Mouse (Mus musculus) cerebellum, adult 2 months (tissue): ENCODE results near the gene Sept8. TPM values are rescaled to one million over a fixed set of nuclear protein-coding genes. Genes with fewer than 3 reads are reported as not detected.
A peak's percentile ranks its signal among the peaks of the same experiment; 100 is the strongest.

Source experiments
- DNase-seq, 2 experiments: peaks; one replicate each; pipeline ENCODE4 v3.0.0; 2021
- H3K27ac ChIP-seq: fragments of 200-500 bp; 2 replicates; pipeline ENCODE4 v1.5.1; 2012; ENCODE audit warnings: low read length, control low read depth, inconsistent platforms; ENCODE audit not compliant: insufficient read depth
- H3K27me3 ChIP-seq: fragments of 200-500 bp; 2 replicates; pipeline ENCODE4 v1.6.1; 2012; ENCODE audit warnings: inconsistent platforms, mild to moderate bottlenecking, low read length, moderate library complexity; ENCODE audit not compliant: control insufficient read depth, insufficient read depth
- H3K4me1 ChIP-seq: fragments of 200-500 bp; 2 replicates; pipeline ENCODE4 v1.6.1; 2011; ENCODE audit warnings: low read length; ENCODE audit not compliant: control insufficient read depth, insufficient read depth
- H3K4me3 ChIP-seq: fragments of 200-500 bp; replicated peaks from 2 replicates; pipeline ENCODE3; 2011; ENCODE audit warnings: mild to moderate bottlenecking, low read depth, low read length, control low read depth; ENCODE audit not compliant: insufficient read depth
- CTCF ChIP-seq: fragments of 200-500 bp; IDR thresholded peaks from 2 replicates; pipeline ENCODE4 v1.5.1; 2011; ENCODE audit warnings: low read depth, mild to moderate bottlenecking, control low read depth, low read length, moderate library complexity, borderline replicate concordance; ENCODE audit not compliant: insufficient read depth
- POLR2A ChIP-seq: fragments of 200-500 bp; IDR thresholded peaks from 2 replicates; pipeline ENCODE4 v1.6.1; 2011; ENCODE audit warnings: low read length, control low read depth, borderline replicate concordance; ENCODE audit not compliant: insufficient read depth
- WGBS: fragments of 180-500 bp; shearing (Covaris S2); methylation state at CpG from one replicate; pipeline ENCODE4 v1.1.7; 2018; 5-methylcytosine and 5-hydroxymethylcytosine counted together
- polyA plus RNA-seq: library from polyadenylated mRNA; depleted of rRNA; stranded (reverse); fragments of >200 nt; gene quantifications from 2 replicates; pipeline ENCODE4 v1.2.3, GENCODE M21; 2012

Sept8 gene
- polyA plus RNA-seq, 1 experiment, result 318 TPM

DNA sequence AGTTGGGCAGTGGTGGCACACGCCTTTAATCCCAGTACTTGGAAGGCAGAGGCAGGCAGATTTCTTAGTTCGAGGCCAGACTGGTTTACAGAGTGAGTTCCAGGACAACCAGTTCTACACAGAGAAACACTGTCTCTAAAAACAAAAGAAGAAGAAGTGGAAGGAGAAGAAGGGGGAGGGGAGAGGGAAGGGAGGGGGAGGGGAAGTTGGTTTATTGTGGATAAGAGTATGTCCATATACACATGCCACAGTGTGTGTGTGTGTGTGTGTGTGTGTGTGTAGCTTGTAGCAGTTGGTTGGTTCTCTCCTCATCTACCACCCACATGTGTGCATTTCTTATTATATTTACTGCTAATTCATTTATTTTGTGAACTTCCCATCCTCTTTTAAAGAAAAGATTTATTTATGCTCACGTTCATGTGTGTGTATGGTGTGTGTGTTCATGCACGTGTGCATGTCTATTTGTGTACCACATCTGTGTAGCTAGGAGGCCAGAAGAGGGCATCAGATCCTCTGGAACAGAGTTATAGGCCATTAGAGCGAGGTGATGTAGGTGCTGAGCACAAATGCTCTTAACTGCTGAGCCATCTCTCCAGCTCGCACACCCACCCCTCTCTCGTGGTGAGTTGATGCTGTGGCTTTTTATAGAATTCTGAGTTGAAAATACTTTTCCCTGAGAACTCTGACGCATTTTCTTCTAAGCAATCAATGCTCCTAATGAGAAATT lies 16.9 kb upstream of the Sept8 start:
- DNase-seq, result no peak
- WGBS, result 84% methylated on average over 8 of the region's 8 CpGs
- no peak for TF ChIP-seq POLR2A
- peak; percentile 33; the same call in 1 of the 2 replicates for TF ChIP-seq CTCF
- no peak overlapping the region for H3K4me3 ChIP-seq
- no peaks in the 10 kb centered on the region for H3K27me3 ChIP-seq
- H3K4me1 ChIP-seq, result peaks cover 23% of the 10 kb centered on the region
- H3K27ac ChIP-seq, result no peak overlapping the region

DNA sequence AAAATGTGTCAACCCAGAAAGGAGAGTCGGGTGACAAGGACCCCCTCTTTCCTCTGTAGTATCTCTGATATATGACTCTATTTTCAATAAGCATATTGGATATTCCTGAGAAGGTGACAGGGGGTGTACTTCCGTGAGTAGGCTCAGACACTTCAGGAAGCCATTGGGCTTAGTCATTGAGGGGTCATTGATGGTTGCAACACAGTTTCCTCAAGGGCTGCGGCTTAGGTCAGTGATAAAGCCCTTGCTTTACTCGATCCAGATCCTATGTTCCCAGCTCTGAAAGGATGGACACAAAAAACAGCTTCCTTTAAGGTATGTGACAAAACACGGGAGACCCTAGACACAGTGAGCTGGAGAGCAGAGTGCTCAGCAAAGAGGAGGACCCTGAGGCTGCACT lies 15.3 kb upstream of the Sept8 start:
- Histone ChIP-seq H3K4me1 (peaks cover 31% of the 10 kb centered on the region), H3K27ac (no peak overlapping the region), H3K27me3 (no peaks in the 10 kb centered on the region), H3K4me3 (no peak overlapping the region)
- 95% methylated on average over 5 of the region's 5 CpGs for WGBS
- no peak for TF ChIP-seq POLR2A
- DNase-seq, result no peak

DNA sequence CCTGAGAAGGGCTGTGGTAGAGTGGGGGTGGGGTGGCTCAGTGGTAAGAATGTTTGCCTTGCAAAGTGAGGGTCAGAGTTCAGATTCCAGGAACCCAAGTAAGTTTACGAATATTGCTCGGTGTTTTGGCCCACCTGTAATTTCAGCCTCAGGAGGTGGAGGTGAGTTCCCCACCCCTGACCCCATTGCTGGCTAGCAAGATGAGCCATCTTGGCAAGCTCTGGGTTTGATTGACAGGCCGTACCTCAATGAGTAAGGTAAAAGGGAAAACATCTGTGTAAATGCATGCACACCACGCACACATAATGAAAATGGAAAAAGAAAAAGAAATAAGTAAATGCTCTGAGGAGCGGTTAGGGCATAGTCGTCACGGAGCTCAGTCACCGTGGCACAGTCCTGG lies 14.7 kb upstream of the Sept8 start:
- DNase-seq, result peak in 1 of 2 experiments; percentile 41
- WGBS, result 56% methylated on average over 8 of the region's 8 CpGs
- peak overlapping the region; percentile 98 for H3K27ac ChIP-seq
- H3K4me1 ChIP-seq, result peaks cover 29% of the 10 kb centered on the region
- H3K4me3 ChIP-seq, result no peak overlapping the region
- TF ChIP-seq CTCF (no peak), POLR2A (no peak)
- no peaks in the 10 kb centered on the region for H3K27me3 ChIP-seq

DNA sequence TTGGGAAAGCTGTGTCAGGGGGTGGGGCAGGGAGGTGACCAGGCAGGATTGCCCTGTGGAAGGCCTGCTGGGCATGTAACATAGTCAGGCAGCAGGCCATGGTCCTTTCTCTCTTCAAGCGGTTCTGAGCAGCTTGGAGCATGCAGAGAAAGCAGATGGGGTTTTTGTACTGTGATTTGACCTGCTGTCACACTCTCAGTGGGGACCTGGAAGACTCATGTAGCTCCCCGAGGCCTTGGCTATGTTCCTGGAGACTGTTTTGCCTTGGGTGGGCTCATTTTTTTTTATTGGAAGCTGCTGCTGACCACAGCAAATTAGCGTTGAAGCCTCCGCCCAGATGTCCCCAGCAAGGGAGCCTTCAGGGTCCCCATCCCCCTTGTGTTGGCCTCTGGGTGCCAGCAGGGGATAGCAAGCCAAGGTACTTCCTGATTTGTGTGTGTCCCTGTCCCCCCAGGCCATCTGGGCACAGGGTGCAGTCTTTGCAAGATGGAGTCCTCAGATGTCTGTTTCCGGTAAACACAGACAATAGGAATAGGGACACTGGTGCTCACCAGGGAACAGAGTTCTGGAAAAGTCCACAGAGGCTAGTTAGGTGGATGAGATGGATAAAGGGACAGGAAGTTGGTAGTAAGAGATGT lies 13.9 kb upstream of the Sept8 start:
- 3% methylated on average over 5 of the region's 5 CpGs for WGBS

DNA sequence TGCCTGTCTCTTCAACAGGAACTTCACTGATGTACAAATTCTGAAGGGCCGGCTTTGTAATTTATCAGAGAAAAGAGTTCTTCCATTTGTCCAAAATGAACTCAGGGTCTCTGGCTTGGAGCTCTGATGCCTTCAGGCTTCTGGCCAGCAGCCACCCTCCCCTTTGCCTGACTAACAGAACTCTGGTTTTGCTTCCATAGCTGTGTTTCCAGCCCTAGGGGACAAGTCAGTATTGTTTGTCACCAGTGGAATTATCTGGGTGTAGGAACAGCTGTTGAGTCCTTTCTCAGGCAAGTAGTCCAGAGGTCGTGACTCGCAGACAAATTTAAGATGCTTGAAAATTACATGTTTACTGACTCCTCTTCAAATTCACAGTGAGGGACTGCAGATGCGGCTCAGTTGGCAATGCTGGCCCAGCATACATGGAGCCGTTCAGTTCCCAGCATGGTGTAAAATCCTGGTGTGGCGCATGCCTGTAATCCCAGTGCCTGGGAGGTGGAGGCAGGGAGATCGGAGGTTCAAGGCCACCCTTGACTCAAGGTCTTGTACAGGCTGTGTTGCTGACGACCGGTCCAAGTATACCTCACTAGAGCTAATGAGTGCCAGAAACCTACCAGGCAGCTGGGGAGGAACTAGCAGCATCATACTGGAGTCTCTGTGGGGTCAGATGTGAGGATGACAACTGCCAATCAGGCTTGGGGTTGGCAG lies 11.8 kb upstream of the Sept8 start:
- Histone ChIP-seq H3K27me3 (no peaks in the 10 kb centered on the region), H3K4me3 (no peak overlapping the region), H3K27ac (peak overlapping the region; percentile 53), H3K4me1 (peaks cover 26% of the 10 kb centered on the region)
- TF ChIP-seq POLR2A (no peak), CTCF (no peak)
- DNase-seq, result peak; percentile 42 to 43
- 65% methylated on average over 9 of the region's 9 CpGs for WGBS

More for the DNA sequence above, 13.9 kb upstream of the Sept8 start:
- Histone ChIP-seq H3K27me3 (no peaks in the 10 kb centered on the region), H3K4me3 (no peak overlapping the region), H3K4me1 (peaks cover 26% of the 10 kb centered on the region), H3K27ac (peak overlapping the region; percentile 98)
- peak; percentile 95 to 98 for DNase-seq
- TF ChIP-seq POLR2A (no peak), CTCF (0 out of 2 replicates have a peak, but pooled peaks have one; percentile 2)

DNA sequence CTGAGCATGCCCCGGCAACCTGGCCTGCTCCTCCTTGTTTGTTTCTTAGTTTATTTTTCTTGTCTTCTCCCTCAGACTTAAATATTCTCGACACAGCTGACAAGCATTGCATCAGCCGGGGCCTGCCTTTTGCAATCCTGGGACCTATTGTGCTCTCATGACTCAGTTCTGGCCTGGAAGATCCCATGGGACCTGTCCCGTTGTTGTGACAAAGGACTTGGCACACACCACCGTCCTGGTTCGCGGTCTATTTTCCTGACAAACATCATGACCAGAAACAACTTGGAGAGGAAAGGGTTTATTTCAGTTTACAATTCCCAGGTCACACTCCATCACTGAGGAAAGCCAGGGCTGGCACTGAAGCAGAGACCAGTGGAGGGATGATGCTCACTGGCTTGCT lies 10.9 kb upstream of the Sept8 start:
- TF ChIP-seq POLR2A (no peak), CTCF (no peak)
- no peaks in the 10 kb centered on the region for H3K27me3 ChIP-seq
- H3K4me3 ChIP-seq, result no peak overlapping the region
- peaks cover 26% of the 10 kb centered on the region for H3K4me1 ChIP-seq
- 41% methylated on average over 7 of the region's 7 CpGs for WGBS
- H3K27ac ChIP-seq, result no peak overlapping the region; the same call in 1 of the 2 replicates
- DNase-seq, result peak; percentile 45 to 48

DNA sequence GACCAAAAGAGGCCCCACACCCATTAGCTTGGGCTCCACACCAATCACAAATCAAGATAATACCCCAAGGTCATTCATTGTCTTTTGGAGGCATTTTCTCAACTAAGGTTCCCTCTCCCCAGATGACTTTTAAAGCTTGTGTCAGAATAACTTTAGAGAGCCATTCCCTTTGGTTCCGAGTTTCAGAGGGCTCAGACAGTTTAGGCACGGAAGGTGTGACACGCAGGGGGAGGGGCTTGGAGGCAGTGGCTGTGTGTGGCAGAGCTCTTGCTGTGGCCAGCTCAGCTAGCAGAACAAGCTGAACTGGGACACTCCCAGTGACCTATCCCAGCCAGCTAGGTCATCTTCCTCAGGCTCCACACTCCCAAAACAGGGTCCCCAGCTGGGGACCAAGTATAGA lies 10.5 kb upstream of the Sept8 start:
- no peak overlapping the region for H3K4me3 ChIP-seq
- peaks cover 26% of the 10 kb centered on the region for H3K4me1 ChIP-seq
- TF ChIP-seq POLR2A (no peak), CTCF (no peak)
- H3K27me3 ChIP-seq, result no peaks in the 10 kb centered on the region
- H3K27ac ChIP-seq, result no peak overlapping the region
- 68% methylated on average over 3 of the region's 3 CpGs for WGBS
- no peak for DNase-seq
